Mouse (Mus musculus) limb, embryonic 13.5 days (tissue): ENCODE results near the gene Tmem121b. TPM values are rescaled to one million over a fixed set of nuclear protein-coding genes. Genes with fewer than 3 reads are reported as not detected.

Experiments used
- ATAC-seq: fragments of 200-750 bp; cut with Nextera tagmentation; 2 replicates; pipeline ENCODE4 v1.8.0; 2017; ENCODE audit warnings: low read depth, moderate number of reproducible peaks, moderate TSS enrichment; ENCODE audit not compliant: low FRiP score
- H3K27ac ChIP-seq: fragments of 300-500 bp; sonication (generic); 2 replicates; pipeline ENCODE4 v1.5.1; 2015; ENCODE audit warnings: inconsistent platforms, mild to moderate bottlenecking, moderate library complexity
- H3K27me3 ChIP-seq: fragments of 300-500 bp; sonication (generic); 2 replicates; pipeline ENCODE4 v1.6.1; 2015; ENCODE audit warnings: mild to moderate bottlenecking, inconsistent platforms
- H3K36me3 ChIP-seq: fragments of 300-500 bp; sonication (generic); 2 replicates; pipeline ENCODE4 v1.6.1; 2015; ENCODE audit warnings: inconsistent platforms, mild to moderate bottlenecking, moderate library complexity
- H3K4me1 ChIP-seq: fragments of 300-500 bp; sonication (generic); 2 replicates; pipeline ENCODE4 v1.6.1; 2015; ENCODE audit warnings: inconsistent platforms
- H3K4me2 ChIP-seq: fragments of 300-500 bp; sonication (generic); replicated peaks from 2 replicates; pipeline ENCODE4 v1.6.1; 2015; ENCODE audit warnings: inconsistent platforms, mild to moderate bottlenecking, moderate library complexity
- H3K4me3 ChIP-seq: fragments of 300-500 bp; sonication (generic); 2 replicates; pipeline ENCODE4 v1.5.1; 2015; ENCODE audit warnings: moderate library complexity, mild to moderate bottlenecking, inconsistent platforms
- H3K9ac ChIP-seq: fragments of 300-500 bp; sonication (generic); 2 replicates; pipeline ENCODE4 v1.6.1; 2015; ENCODE audit warnings: mild to moderate bottlenecking, inconsistent platforms
- H3K9me3 ChIP-seq: fragments of 300-500 bp; sonication (generic); 2 replicates; pipeline ENCODE4 v1.6.1; 2016; ENCODE audit warnings: inconsistent platforms
- WGBS: fragments of 180-500 bp; shearing (Covaris S2); methylation state at CpG from one replicate; pipeline ENCODE4 v1.1.7; 2015; 5-methylcytosine and 5-hydroxymethylcytosine counted together
- polyA plus RNA-seq: library from polyadenylated mRNA; unstranded; fragments of >200 nt; fragmentation: Nextera tagmentation; extraction: Ambion mirVana; gene quantifications from 2 replicates; pipeline ENCODE4 v1.2.1, GENCODE M21; 2015

Tmem121b gene
- polyA plus RNA-seq, result 0.08 and 0.25 TPM in 2 replicates

GRCm38 (mm10) chr6:120493374-120494181 is at the start of gene Tmem121b:
Tmem121b (minus strand) TSS chr6:120493807.
- H3K36me3 ChIP-seq, result no peaks in the 10 kb centered on the region
- H3K27ac ChIP-seq, result no peak within 1 kb of the TSS
- peaks cover 22% of the 10 kb centered on the region for H3K4me1 ChIP-seq
- peak within 1 kb of the TSS; percentile 98 for H3K4me2 ChIP-seq
- peak within 1 kb of the TSS; percentile 73 for H3K4me3 ChIP-seq
- WGBS, result 1% methylated on average over 51 of the region's 84 CpGs
- peak within 1 kb of the TSS; percentile 65 for H3K9ac ChIP-seq
- H3K9me3 ChIP-seq, result no peaks in the 10 kb centered on the region
- peaks cover 52% of the 10 kb centered on the region for H3K27me3 ChIP-seq
- peak; percentile 67 for ATAC-seq

DNA sequence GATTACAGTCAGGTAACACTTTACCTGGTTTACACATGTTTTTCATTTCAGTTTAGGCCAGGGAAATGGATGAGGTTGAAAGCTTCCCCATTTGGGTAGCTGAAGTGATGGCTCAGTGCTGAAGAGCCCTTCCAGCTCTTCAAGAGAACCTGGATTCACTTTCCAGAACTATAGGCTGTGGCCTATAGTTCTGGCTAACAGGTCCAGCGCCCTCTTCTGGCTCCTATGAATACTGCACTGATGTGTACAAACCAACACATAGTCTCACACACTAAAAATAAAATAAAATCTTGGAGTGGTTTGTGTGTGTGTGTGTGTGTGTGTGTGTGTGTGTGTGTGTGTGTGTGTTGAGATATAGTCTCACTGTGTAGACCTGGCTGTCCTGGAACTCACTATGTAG is 48.5 kb upstream of the Tmem121b start:
- Histone ChIP-seq H3K9me3 (no peaks in the 10 kb centered on the region), H3K36me3 (no peaks in the 10 kb centered on the region), H3K9ac (no peak overlapping the region), H3K27me3 (no peaks in the 10 kb centered on the region), H3K27ac (no peak overlapping the region), H3K4me3 (no peak overlapping the region), H3K4me2 (no peak overlapping the region), H3K4me1 (peaks cover 8% of the 10 kb centered on the region)
- ATAC-seq, result no peak
- 17% methylated on average over 1 of the region's 1 CpGs for WGBS

DNA sequence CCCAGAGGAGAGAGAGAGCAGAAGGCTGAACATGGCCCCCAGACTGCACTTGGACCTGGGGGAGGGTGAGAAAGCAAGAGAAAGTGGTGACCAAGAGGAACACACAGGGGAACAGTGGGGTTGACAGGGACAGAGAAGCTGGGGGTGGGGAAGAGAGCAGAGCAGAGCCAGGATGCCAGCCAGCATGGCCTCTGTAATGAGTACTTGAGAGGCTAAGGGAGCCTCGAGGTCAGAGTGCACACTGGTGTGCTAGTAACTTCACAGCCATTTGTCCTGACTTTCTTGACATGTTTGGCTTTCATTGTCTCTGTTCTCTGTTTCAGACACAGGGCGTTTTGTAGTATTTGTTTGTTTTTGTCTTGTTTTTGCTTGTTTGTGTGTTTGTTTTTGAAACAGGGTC is 47.8 kb upstream of the Tmem121b start:
- Histone ChIP-seq H3K4me1 (peaks cover 8% of the 10 kb centered on the region), H3K9me3 (no peaks in the 10 kb centered on the region), H3K27ac (no peak overlapping the region), H3K27me3 (no peaks in the 10 kb centered on the region), H3K4me2 (no peak overlapping the region), H3K36me3 (no peaks in the 10 kb centered on the region), H3K4me3 (no peak overlapping the region), H3K9ac (no peak overlapping the region)
- ATAC-seq, result no peak
- WGBS, result 33% methylated on average over 2 of the region's 2 CpGs

DNA sequence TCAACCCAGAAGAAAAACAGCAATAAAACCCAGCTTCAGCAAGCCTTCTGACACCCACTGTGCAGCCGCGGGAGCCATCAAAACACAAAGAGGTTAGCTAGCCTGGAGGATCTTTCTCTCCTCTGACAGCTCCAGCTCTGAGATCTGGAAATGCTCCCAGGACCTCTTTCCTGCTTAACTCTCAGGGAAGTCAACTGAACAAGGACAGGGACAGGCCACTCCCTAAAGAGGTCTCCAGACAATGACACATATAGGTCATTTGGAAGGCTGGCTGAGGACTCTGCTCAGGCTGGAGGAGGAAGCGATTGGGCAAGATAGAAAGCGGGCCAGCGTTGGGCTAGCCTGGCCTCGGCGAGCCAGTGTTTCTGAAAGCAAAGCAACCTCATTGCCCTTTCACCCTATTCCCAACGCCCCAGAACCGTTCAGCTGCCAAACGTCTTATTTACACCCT is 46.2 kb upstream of the Tmem121b start:
- no peaks in the 10 kb centered on the region for H3K9me3 ChIP-seq
- no peaks in the 10 kb centered on the region for H3K27me3 ChIP-seq
- peak overlapping the region; percentile 59; the same call in 1 of the 2 replicates for H3K9ac ChIP-seq
- H3K4me3 ChIP-seq, result no peak overlapping the region; the same call in 1 of the 2 replicates
- H3K4me1 ChIP-seq, result peaks cover 8% of the 10 kb centered on the region
- no peak for ATAC-seq
- H3K36me3 ChIP-seq, result no peaks in the 10 kb centered on the region
- H3K4me2 ChIP-seq, result peak overlapping the region; percentile 69
- no peak overlapping the region for H3K27ac ChIP-seq
- WGBS, result 49% methylated on average over 10 of the region's 10 CpGs

DNA sequence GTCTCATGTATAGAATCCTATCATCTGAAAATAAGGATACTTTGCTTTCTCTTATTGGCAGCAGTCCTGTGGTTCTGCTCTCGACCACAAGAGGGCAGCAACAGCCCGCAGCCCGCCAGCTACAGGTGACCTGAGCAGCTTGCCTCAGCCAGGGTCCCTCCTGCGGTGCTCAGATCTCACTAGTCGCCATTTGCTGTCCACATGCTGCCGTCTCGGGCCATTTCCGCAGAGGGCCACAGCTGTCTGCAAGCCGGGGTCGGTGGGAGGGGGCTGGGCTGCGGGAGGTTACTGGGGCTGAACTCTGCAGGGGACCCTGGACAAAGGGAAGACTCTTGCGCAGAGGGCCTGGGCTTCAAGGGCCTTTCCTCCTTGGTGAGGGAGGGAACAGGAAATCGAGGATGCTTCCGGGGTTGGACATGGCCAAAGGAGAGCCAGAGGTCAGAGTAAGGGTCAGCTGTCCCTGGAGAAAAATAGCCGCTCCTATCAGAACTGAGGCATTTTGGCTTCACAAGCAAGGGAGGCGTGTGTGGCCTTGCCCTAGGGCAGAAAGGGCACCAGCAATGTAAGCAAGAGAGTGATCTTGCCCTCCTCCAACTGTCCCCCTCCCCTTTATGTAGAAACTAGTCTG is 45.6 kb upstream of the Tmem121b start:
- H3K36me3 ChIP-seq, result no peaks in the 10 kb centered on the region
- H3K9me3 ChIP-seq, result no peaks in the 10 kb centered on the region
- no peaks in the 10 kb centered on the region for H3K27me3 ChIP-seq
- peak overlapping the region; percentile 69 for H3K4me2 ChIP-seq
- peak overlapping the region; percentile 39 for H3K4me3 ChIP-seq
- 5% methylated on average over 16 of the region's 16 CpGs for WGBS
- peak overlapping the region; percentile 59; the same call in 1 of the 2 replicates for H3K9ac ChIP-seq
- 0 out of 2 replicates have a peak overlapping the region, but pooled peaks have one; percentile 28 for H3K27ac ChIP-seq
- peaks cover 8% of the 10 kb centered on the region for H3K4me1 ChIP-seq
- peak; percentile 91 for ATAC-seq

GRCm38 (mm10) chr6:120536337-120536736 is 42.7 kb upstream of the Tmem121b start:
- H3K9ac ChIP-seq, result no peak overlapping the region
- no peak overlapping the region for H3K4me2 ChIP-seq
- H3K9me3 ChIP-seq, result no peaks in the 10 kb centered on the region
- peaks cover 13% of the 10 kb centered on the region for H3K4me1 ChIP-seq
- ATAC-seq, result no peak
- 80% methylated on average over 2 of the region's 2 CpGs for WGBS
- no peak overlapping the region for H3K4me3 ChIP-seq
- no peaks in the 10 kb centered on the region for H3K36me3 ChIP-seq
- no peak overlapping the region for H3K27ac ChIP-seq
- H3K27me3 ChIP-seq, result no peaks in the 10 kb centered on the region; the same call in 1 of the 2 replicates

DNA sequence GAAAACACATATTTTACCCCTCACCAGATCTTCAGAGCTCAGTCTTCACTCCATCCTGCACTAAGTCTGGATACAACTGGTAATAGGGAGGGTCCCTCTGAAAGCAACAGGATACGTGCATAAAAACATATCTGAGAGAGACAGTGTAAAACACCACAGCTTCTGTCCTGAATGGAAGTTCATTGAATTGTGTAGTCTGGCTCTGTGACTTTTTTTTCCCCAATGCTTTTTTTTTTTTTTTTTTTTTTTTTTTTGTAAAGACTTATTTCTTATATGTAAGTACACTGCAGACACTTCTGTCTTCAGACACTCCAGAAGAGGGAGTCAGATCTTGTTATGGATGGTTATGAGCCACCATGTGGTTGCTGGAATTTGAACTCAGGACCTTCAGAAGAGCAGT is 39.0 kb upstream of the Tmem121b start:
- Histone ChIP-seq H3K27ac (no peak overlapping the region), H3K9ac (no peak overlapping the region), H3K4me1 (peaks cover 29% of the 10 kb centered on the region), H3K9me3 (no peaks in the 10 kb centered on the region), H3K4me2 (no peak overlapping the region), H3K36me3 (no peaks in the 10 kb centered on the region), H3K4me3 (no peak overlapping the region), H3K27me3 (no peaks in the 10 kb centered on the region; the same call in 1 of the 2 replicates)
- 71% methylated on average over 1 of the region's 1 CpGs for WGBS
- no peak for ATAC-seq

GRCm38 (mm10) chr6:120531020-120531965 is 37.7 kb upstream of the Tmem121b start, which contains the start of gene Hdhd5:
Hdhd5 (minus strand) TSS chr6:120531319.
- H3K27ac ChIP-seq, result peak within 1 kb of the TSS; percentile 39; the same call in 1 of the 2 replicates
- under 1% methylated on average over 73 of the region's 75 CpGs for WGBS
- peak within 1 kb of the TSS; percentile 78 for H3K4me2 ChIP-seq

DNA sequence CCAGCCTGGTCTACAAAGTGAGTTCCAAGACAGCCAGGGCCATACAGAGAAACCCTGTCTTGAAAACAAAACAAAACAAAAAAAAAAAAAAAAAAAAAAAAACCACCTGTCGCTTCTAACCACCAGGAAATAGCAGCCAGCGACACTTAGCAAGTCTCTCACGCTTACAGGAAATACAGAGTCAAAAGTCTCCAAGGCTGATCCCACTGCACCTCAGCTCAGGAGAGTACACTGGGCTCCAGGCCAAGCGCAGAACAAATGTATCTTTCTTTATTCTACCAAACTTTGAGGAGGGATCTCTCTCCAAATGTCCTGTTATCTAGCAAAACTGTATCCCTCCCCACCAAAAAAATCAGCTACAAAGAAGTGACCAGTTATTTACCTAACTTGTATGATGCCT is 35.5 kb upstream of the Tmem121b start:
- Histone ChIP-seq H3K4me2 (peak overlapping the region; percentile 78; the same call in 1 of the 2 replicates), H3K4me1 (peaks cover 29% of the 10 kb centered on the region), H3K4me3 (no peak overlapping the region), H3K9me3 (no peaks in the 10 kb centered on the region), H3K27me3 (no peaks in the 10 kb centered on the region; the same call in 1 of the 2 replicates), H3K36me3 (peaks cover 4% of the 10 kb centered on the region; the same call in 1 of the 2 replicates), H3K9ac (no peak overlapping the region), H3K27ac (peak overlapping the region; percentile 0; the same call in 1 of the 2 replicates)
- WGBS, result 71% methylated on average over 4 of the region's 4 CpGs
- no peak for ATAC-seq

More at GRCm38 (mm10) chr6:120531020-120531965, 37.7 kb upstream of the Tmem121b start, which contains the start of gene Hdhd5:
- Histone ChIP-seq H3K9ac (peak within 1 kb of the TSS; percentile 87), H3K36me3 (no peaks in the 10 kb centered on the region), H3K27me3 (no peaks in the 10 kb centered on the region; the same call in 1 of the 2 replicates), H3K4me1 (peaks cover 29% of the 10 kb centered on the region), H3K4me3 (peak within 1 kb of the TSS; percentile 92), H3K9me3 (no peaks in the 10 kb centered on the region)
- ATAC-seq, result peak; percentile 99

DNA sequence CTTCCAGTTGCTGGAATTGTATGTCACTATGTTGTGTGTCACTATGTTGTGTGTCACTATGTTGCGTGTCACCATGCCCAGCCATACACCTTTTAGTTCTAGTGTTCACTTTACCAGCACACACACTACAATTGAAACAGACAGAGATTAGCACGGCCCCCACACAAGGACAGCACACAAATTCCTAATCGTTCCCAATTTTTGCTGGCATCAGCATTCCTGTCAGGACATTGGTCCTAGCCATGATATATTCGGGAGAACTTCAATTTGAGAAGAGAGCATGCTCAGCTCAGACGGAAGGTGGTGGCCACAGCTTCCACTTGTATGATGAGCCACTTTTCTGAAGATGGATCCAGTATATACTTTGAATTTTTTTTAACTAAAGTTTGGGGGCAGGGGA is 31.2 kb upstream of the Tmem121b start:
- Histone ChIP-seq H3K4me2 (no peak overlapping the region), H3K27ac (no peak overlapping the region), H3K9ac (no peak overlapping the region), H3K4me3 (no peak overlapping the region), H3K27me3 (no peaks in the 10 kb centered on the region), H3K9me3 (no peaks in the 10 kb centered on the region), H3K36me3 (peaks cover 39% of the 10 kb centered on the region), H3K4me1 (peaks cover 15% of the 10 kb centered on the region)
- ATAC-seq, result no peak
- whole genome bisulfite sequencing, result 92% methylated on average over 5 of the region's 5 CpGs

DNA sequence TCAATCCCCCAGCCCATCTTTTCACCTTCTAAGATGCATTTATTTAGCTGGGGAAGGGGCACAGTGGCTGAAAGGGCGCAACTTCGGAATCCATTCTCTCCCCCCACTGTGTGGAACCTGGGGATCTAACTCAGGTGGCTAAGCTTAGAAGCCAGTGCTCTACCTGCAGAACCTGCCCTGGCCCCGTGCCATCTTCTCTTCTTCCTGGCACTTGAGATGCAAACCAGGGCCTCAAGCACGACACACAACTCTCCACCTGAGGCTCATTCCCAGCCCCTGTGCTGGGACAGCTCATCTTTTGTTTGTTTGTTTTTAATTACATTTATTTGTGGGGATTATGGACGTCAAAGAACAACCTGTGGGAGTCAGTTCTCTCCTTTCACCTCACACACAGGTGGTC is 26.0 kb upstream of the Tmem121b start:
- no peak for ATAC-seq
- H3K4me1 ChIP-seq, result no peaks in the 10 kb centered on the region
- H3K4me2 ChIP-seq, result no peak overlapping the region
- H3K36me3 ChIP-seq, result peaks cover 61% of the 10 kb centered on the region
- no peak overlapping the region for H3K4me3 ChIP-seq
- H3K9ac ChIP-seq, result no peak overlapping the region
- no peak overlapping the region for H3K27ac ChIP-seq
- no peaks in the 10 kb centered on the region for H3K27me3 ChIP-seq
- H3K9me3 ChIP-seq, result no peaks in the 10 kb centered on the region
- 87% methylated on average over 5 of the region's 5 CpGs for WGBS
